Mouse (Mus musculus): Measurements from ENCODE around the gene Gramd1b. TPM values are rescaled to one million over a fixed set of nuclear protein-coding genes. Genes with fewer than 3 reads are reported as not detected.

Gramd1b gene
- polyA plus RNA-seq, 1 experiment from 2014 or later, result 4.0 TPM

- no peaks in the 10 kb centered on the region for H3K27me3 ChIP-seq (ENCODE audit: control insufficient read depth, insufficient read depth, low read length)
- H3K36me3 ChIP-seq (ENCODE audit: control insufficient read depth, insufficient read depth, low read length), result no peaks in the 10 kb centered on the region
- H3K4me3 ChIP-seq (ENCODE audit: low read depth, low read length), result no peak overlapping the region
- DNase-seq (ENCODE audit: low spot score) (no peak), ATAC-seq (ENCODE audit: insufficient read depth, low FRiP score, low TSS enrichment) (no peak)
- no peak overlapping the region for H3K27ac ChIP-seq (ENCODE audit: low read depth, low read length)
- no peaks in the 10 kb centered on the region for H3K9me3 ChIP-seq (ENCODE audit: control insufficient read depth, low read length)
- no peaks in the 10 kb centered on the region for H3K4me1 ChIP-seq (ENCODE audit: control insufficient read depth, insufficient read depth, low read length)
- H3K4me2 ChIP-seq (ENCODE audit: low read depth), result no peak overlapping the region
- H3K9ac ChIP-seq (ENCODE audit: low read length), result no peak overlapping the region
- 68% methylated on average over 5 of the region's 5 CpGs for WGBS
These were observed 208.0 kb downstream of the Gramd1b start for GRCm38 (mm10) chr9:40323171-40323570.

- Histone ChIP-seq H3K36me3 (ENCODE audit: control insufficient read depth, insufficient read depth, low read length) (no peaks in the 10 kb centered on the region), H3K27ac (ENCODE audit: low read depth, low read length) (no peak overlapping the region), H3K9me3 (ENCODE audit: control insufficient read depth, low read length) (no peaks in the 10 kb centered on the region), H3K9ac (ENCODE audit: low read length) (no peak overlapping the region), H3K4me3 (ENCODE audit: low read depth, low read length) (no peak overlapping the region), H3K4me1 (ENCODE audit: control insufficient read depth, insufficient read depth, low read length) (no peaks in the 10 kb centered on the region), H3K4me2 (ENCODE audit: low read depth) (no peak overlapping the region), H3K27me3 (ENCODE audit: control insufficient read depth, insufficient read depth, low read length) (no peaks in the 10 kb centered on the region)
- ATAC-seq (ENCODE audit: insufficient read depth, low FRiP score, low TSS enrichment), result no peak
- 98% methylated on average over 3 of the region's 3 CpGs for WGBS
- no peak for DNase-seq (ENCODE audit: low spot score)
These were observed 208.8 kb downstream of the Gramd1b start for GRCm38 (mm10) chr9:40322372-40322771.

- Histone ChIP-seq H3K27ac (ENCODE audit: low read depth, low read length) (no peak overlapping the region), H3K36me3 (ENCODE audit: control insufficient read depth, insufficient read depth, low read length) (no peaks in the 10 kb centered on the region), H3K9me3 (ENCODE audit: control insufficient read depth, low read length) (no peaks in the 10 kb centered on the region), H3K4me3 (ENCODE audit: low read depth, low read length) (no peak overlapping the region), H3K9ac (ENCODE audit: low read length) (no peak overlapping the region), H3K4me1 (ENCODE audit: control insufficient read depth, insufficient read depth, low read length) (no peaks in the 10 kb centered on the region), H3K4me2 (ENCODE audit: low read depth) (no peak overlapping the region), H3K27me3 (ENCODE audit: control insufficient read depth, insufficient read depth, low read length) (no peaks in the 10 kb centered on the region)
- ATAC-seq (ENCODE audit: insufficient read depth, low FRiP score, low TSS enrichment) (no peak), DNase-seq (ENCODE audit: low spot score) (no peak)
- WGBS, result 78% methylated on average over 3 of the region's 3 CpGs
These were observed 209.5 kb downstream of the Gramd1b start for GRCm38 (mm10) chr9:40321668-40322003.

- Histone ChIP-seq H3K4me1 (ENCODE audit: control insufficient read depth, insufficient read depth, low read length) (no peaks in the 10 kb centered on the region), H3K4me3 (ENCODE audit: low read depth, low read length) (no peak overlapping the region), H3K27me3 (ENCODE audit: control insufficient read depth, insufficient read depth, low read length) (no peaks in the 10 kb centered on the region), H3K4me2 (ENCODE audit: low read depth) (no peak overlapping the region), H3K9ac (ENCODE audit: low read length) (no peak overlapping the region), H3K9me3 (ENCODE audit: control insufficient read depth, low read length) (no peaks in the 10 kb centered on the region), H3K36me3 (ENCODE audit: control insufficient read depth, insufficient read depth, low read length) (no peaks in the 10 kb centered on the region), H3K27ac (ENCODE audit: low read depth, low read length) (peak overlapping the region; percentile 44; the same call in 1 of the 2 replicates)
- DNase-seq (ENCODE audit: low spot score), result peak; percentile 58
- peak; percentile 35; the same call in 1 of the 2 replicates for ATAC-seq (ENCODE audit: insufficient read depth, low FRiP score, low TSS enrichment)
- WGBS, result 59% methylated on average over 12 of the region's 12 CpGs
These were observed 210.1 kb downstream of the Gramd1b start for GRCm38 (mm10) chr9:40320879-40321667.

GRCm38 (mm10) chr9:40320405-40320804, 210.8 kb downstream of the Gramd1b start:
- H3K4me3 ChIP-seq (ENCODE audit: low read depth, low read length), result no peak overlapping the region
- H3K27ac ChIP-seq (ENCODE audit: low read depth, low read length), result no peak overlapping the region
- H3K4me2 ChIP-seq (ENCODE audit: low read depth), result no peak overlapping the region
- ATAC-seq (ENCODE audit: insufficient read depth, low FRiP score, low TSS enrichment) (no peak), DNase-seq (ENCODE audit: low spot score) (no peak)
- no peaks in the 10 kb centered on the region for H3K4me1 ChIP-seq (ENCODE audit: control insufficient read depth, insufficient read depth, low read length)
- no peaks in the 10 kb centered on the region for H3K36me3 ChIP-seq (ENCODE audit: control insufficient read depth, insufficient read depth, low read length)
- H3K9me3 ChIP-seq (ENCODE audit: control insufficient read depth, low read length), result no peaks in the 10 kb centered on the region
- WGBS, result 86% methylated on average over 8 of the region's 8 CpGs
- H3K27me3 ChIP-seq (ENCODE audit: control insufficient read depth, insufficient read depth, low read length), result no peaks in the 10 kb centered on the region
- no peak overlapping the region for H3K9ac ChIP-seq (ENCODE audit: low read length)

GRCm38 (mm10) chr9:40318771-40319170, 212.4 kb downstream of the Gramd1b start:
- DNase-seq (ENCODE audit: low spot score), result no peak

GRCm38 (mm10) chr9:40317735-40318134, 213.4 kb downstream of the Gramd1b start:
- Histone ChIP-seq H3K27me3 (ENCODE audit: control insufficient read depth, insufficient read depth, low read length) (no peaks in the 10 kb centered on the region), H3K4me3 (ENCODE audit: low read depth, low read length) (no peak overlapping the region), H3K4me1 (ENCODE audit: control insufficient read depth, insufficient read depth, low read length) (no peaks in the 10 kb centered on the region), H3K27ac (ENCODE audit: low read depth, low read length) (no peak overlapping the region), H3K9ac (ENCODE audit: low read length) (no peak overlapping the region), H3K4me2 (ENCODE audit: low read depth) (no peak overlapping the region), H3K36me3 (ENCODE audit: control insufficient read depth, insufficient read depth, low read length) (no peaks in the 10 kb centered on the region; the same call in 1 of the 2 replicates), H3K9me3 (ENCODE audit: control insufficient read depth, low read length) (no peaks in the 10 kb centered on the region)
- 93% methylated on average over 4 of the region's 4 CpGs for WGBS
- DNase-seq (ENCODE audit: low spot score), result no peak
- ATAC-seq (ENCODE audit: insufficient read depth, low FRiP score, low TSS enrichment), result no peak

More at GRCm38 (mm10) chr9:40318771-40319170, 212.4 kb downstream of the Gramd1b start:
- Histone ChIP-seq H3K27ac (ENCODE audit: low read depth, low read length) (no peak overlapping the region), H3K9me3 (ENCODE audit: control insufficient read depth, low read length) (no peaks in the 10 kb centered on the region), H3K27me3 (ENCODE audit: control insufficient read depth, insufficient read depth, low read length) (no peaks in the 10 kb centered on the region), H3K9ac (ENCODE audit: low read length) (no peak overlapping the region), H3K4me1 (ENCODE audit: control insufficient read depth, insufficient read depth, low read length) (no peaks in the 10 kb centered on the region), H3K4me3 (ENCODE audit: low read depth, low read length) (no peak overlapping the region), H3K4me2 (ENCODE audit: low read depth) (no peak overlapping the region), H3K36me3 (ENCODE audit: control insufficient read depth, insufficient read depth, low read length) (no peaks in the 10 kb centered on the region; the same call in 1 of the 2 replicates)
- no peak for ATAC-seq (ENCODE audit: insufficient read depth, low FRiP score, low TSS enrichment)
- 91% methylated on average over 5 of the region's 5 CpGs for WGBS

- DNase-seq (ENCODE audit: low spot score) (no peak), ATAC-seq (ENCODE audit: insufficient read depth, low FRiP score, low TSS enrichment) (no peak)
- no peak overlapping the region for H3K27ac ChIP-seq (ENCODE audit: low read depth, low read length)
- no peak overlapping the region for H3K9ac ChIP-seq (ENCODE audit: low read length)
- no peak overlapping the region for H3K4me2 ChIP-seq (ENCODE audit: low read depth)
- H3K4me3 ChIP-seq (ENCODE audit: low read depth, low read length), result no peak overlapping the region
- no peaks in the 10 kb centered on the region for H3K27me3 ChIP-seq (ENCODE audit: control insufficient read depth, insufficient read depth, low read length)
- no peaks in the 10 kb centered on the region; the same call in 1 of the 2 replicates for H3K36me3 ChIP-seq (ENCODE audit: control insufficient read depth, insufficient read depth, low read length)
- no peaks in the 10 kb centered on the region for H3K4me1 ChIP-seq (ENCODE audit: control insufficient read depth, insufficient read depth, low read length)
- no peaks in the 10 kb centered on the region for H3K9me3 ChIP-seq (ENCODE audit: control insufficient read depth, low read length)
- 86% methylated on average over 9 of the region's 9 CpGs for WGBS
These were observed 214.1 kb downstream of the Gramd1b start for GRCm38 (mm10) chr9:40316865-40317660.
